Comparison of ENCODE assay signal across 8 mouse cellular contexts in the genomic region with DNA sequence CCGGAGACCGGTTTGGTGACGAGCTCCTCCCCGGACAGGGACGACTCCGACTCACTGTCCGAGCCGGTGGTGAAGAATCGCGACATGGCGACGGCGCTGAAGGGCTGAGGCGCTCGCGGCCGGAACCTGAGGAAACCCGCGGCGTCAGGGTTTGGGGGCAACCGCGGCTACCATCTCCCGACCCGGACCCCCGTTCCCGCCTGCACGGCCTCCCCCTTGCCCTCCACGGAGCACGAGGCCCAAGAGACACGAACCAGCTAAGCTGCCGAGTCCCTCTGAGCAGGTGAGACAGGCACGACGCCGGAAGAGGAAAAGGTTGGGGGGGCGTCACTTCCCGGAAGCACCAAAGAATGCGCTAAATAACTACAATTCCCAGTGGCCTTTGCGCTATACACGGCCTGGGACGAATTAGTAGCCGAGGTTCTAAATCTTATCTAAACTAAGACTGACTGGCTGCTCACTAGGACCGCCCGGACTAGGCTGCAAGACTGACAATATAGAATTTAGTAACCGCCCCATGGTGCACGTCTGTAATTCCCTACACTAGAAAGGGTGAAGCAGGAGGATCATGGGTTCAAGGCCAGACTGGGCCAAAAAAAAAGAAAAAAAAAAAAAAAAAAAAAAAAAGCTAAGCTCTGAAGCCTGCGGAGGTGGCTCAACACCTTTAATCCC. TPM values are rescaled to one million over a fixed set of nuclear protein-coding genes. Genes with fewer than 3 reads are reported as not detected.
DNase-seq lines count a peak whose midpoint lies in the region; ATAC-seq and TF ChIP-seq lines count a peak whose summit lies in the region.

A gene (minus strand): TSS at position 318 of the 672 bp plus-strand sequence.

- H3K36me3 ChIP-seq in embryonic facial prominence, embryonic 13.5 days: peaks cover 35% of the 10 kb centered on the region
- H3K36me3 ChIP-seq in kidney, adult 2 months (ENCODE audit: control insufficient read depth, insufficient read depth, low read length): peaks cover 5% of the 10 kb centered on the region; the same call in 1 of the 2 replicates
- peaks cover 35% of the 10 kb centered on the region for H3K36me3 ChIP-seq in limb, embryonic 12.5 days
- peaks cover 27% of the 10 kb centered on the region for H3K36me3 ChIP-seq in midbrain, embryonic 15.5 days (replicated peaks)
- H3K36me3 ChIP-seq in spleen, adult 2 months (ENCODE audit: control insufficient read depth, insufficient read depth, low read length): peaks cover 25% of the 10 kb centered on the region

- H3K27ac ChIP-seq in embryonic facial prominence, embryonic 13.5 days: peak within 1 kb of the TSS; percentile 83
- H3K27ac ChIP-seq in kidney, adult 2 months (ENCODE audit: insufficient read depth, low read depth, low read length): peak within 1 kb of the TSS; percentile 72
- peak within 1 kb of the TSS; percentile 79 for H3K27ac ChIP-seq in limb, embryonic 12.5 days
- peak within 1 kb of the TSS; percentile 85 for H3K27ac ChIP-seq in midbrain, embryonic 15.5 days
- H3K27ac ChIP-seq in spleen, adult 2 months (ENCODE audit: insufficient read depth, low read length): peak within 1 kb of the TSS; percentile 68

- H3K4me2 ChIP-seq in embryonic facial prominence, embryonic 13.5 days: peak within 1 kb of the TSS; percentile 71
- H3K4me2 ChIP-seq in limb, embryonic 12.5 days: peak within 1 kb of the TSS; percentile 79
- H3K4me2 ChIP-seq in midbrain, embryonic 15.5 days: peak within 1 kb of the TSS; percentile 71

- H3K4me1 ChIP-seq in embryonic facial prominence, embryonic 13.5 days: peaks cover 5% of the 10 kb centered on the region
- H3K4me1 ChIP-seq in kidney, adult 2 months (ENCODE audit: control insufficient read depth, insufficient read depth, low read length): peaks cover 3% of the 10 kb centered on the region; the same call in 1 of the 2 replicates
- peaks cover 2% of the 10 kb centered on the region; the same call in 1 of the 2 replicates for H3K4me1 ChIP-seq in limb, embryonic 12.5 days (replicated peaks)
- H3K4me1 ChIP-seq in midbrain, embryonic 15.5 days: peaks cover 11% of the 10 kb centered on the region
- no peaks in the 10 kb centered on the region for H3K4me1 ChIP-seq in spleen, adult 2 months (ENCODE audit: control insufficient read depth, insufficient read depth, insufficient read length)

- peak; percentile 51 for TF ChIP-seq POLR2A in kidney, adult 2 months (IDR thresholded peaks at IDR 0.05; ENCODE audit: low read depth, low read length)
- TF ChIP-seq POLR2A in spleen, adult 2 months (IDR thresholded peaks at IDR 0.05; ENCODE audit: low read depth, low read length): peak; percentile 61

- H3K9ac ChIP-seq in embryonic facial prominence, embryonic 13.5 days: peak within 1 kb of the TSS; percentile 90
- H3K9ac ChIP-seq in limb, embryonic 12.5 days (replicated peaks): peak within 1 kb of the TSS; percentile 82
- H3K9ac ChIP-seq in midbrain, embryonic 15.5 days: peak within 1 kb of the TSS; percentile 87

- H3K27me3 ChIP-seq in embryonic facial prominence, embryonic 13.5 days: no peaks in the 10 kb centered on the region
- no peaks in the 10 kb centered on the region for H3K27me3 ChIP-seq in kidney, adult 2 months (replicated peaks; ENCODE audit: control insufficient read depth, insufficient read depth, low read length)
- no peaks in the 10 kb centered on the region for H3K27me3 ChIP-seq in limb, embryonic 12.5 days
- no peaks in the 10 kb centered on the region for H3K27me3 ChIP-seq in midbrain, embryonic 15.5 days (replicated peaks)
- no peaks in the 10 kb centered on the region for H3K27me3 ChIP-seq in spleen, adult 2 months (ENCODE audit: control insufficient read depth, insufficient read depth, low read length)

- under 1% methylated on average over 46 of the region's 46 CpGs for WGBS in embryonic facial prominence, embryonic 13.5 days
- under 1% methylated on average over 46 of the region's 46 CpGs for WGBS in kidney, adult 2 months
- under 1% methylated on average over 46 of the region's 46 CpGs for WGBS in limb, embryonic 12.5 days
- under 1% methylated on average over 46 of the region's 46 CpGs for WGBS in midbrain, embryonic 15.5 days
- WGBS in spleen, adult 2 months: under 1% methylated on average over 46 of the region's 46 CpGs

- peak within 1 kb of the TSS; percentile 96 for H3K4me3 ChIP-seq in embryonic facial prominence, embryonic 13.5 days
- H3K4me3 ChIP-seq in kidney, adult 2 months (ENCODE audit: insufficient read depth, low read depth, low read length): peak within 1 kb of the TSS; percentile 97
- peak within 1 kb of the TSS; percentile 93 for H3K4me3 ChIP-seq in limb, embryonic 12.5 days (replicated peaks)
- peak within 1 kb of the TSS; percentile 99 for H3K4me3 ChIP-seq in midbrain, embryonic 15.5 days
- peak within 1 kb of the TSS; percentile 91 for H3K4me3 ChIP-seq in spleen, adult 2 months (ENCODE audit: extremely low read depth, insufficient read depth, insufficient read length)

- ATAC-seq in embryonic facial prominence, embryonic 13.5 days (ENCODE audit: insufficient number of reproducible peaks, insufficient read depth, low FRiP score, low TSS enrichment, low read depth): peak; percentile 90
- ATAC-seq in limb, embryonic 12.5 days (ENCODE audit: insufficient number of reproducible peaks, insufficient read depth, low FRiP score, low TSS enrichment, low read depth): peak; percentile 97
- ATAC-seq in midbrain, embryonic 15.5 days (replicated peaks): peak; percentile 96

- no peaks in the 10 kb centered on the region for H3K9me3 ChIP-seq in embryonic facial prominence, embryonic 13.5 days
- H3K9me3 ChIP-seq in limb, embryonic 12.5 days: no peaks in the 10 kb centered on the region
- no peaks in the 10 kb centered on the region for H3K9me3 ChIP-seq in midbrain, embryonic 15.5 days

- DNase-seq in 3T3-L1 (ENCODE audit: low read depth, low spot score): peak; percentile 94
- DNase-seq in adrenal gland, postnatal 36 days: peak; percentile 88
- DNase-seq in heart, adult 18-20 months: peak; percentile 92 to 93
- peak; percentile 95 for DNase-seq in kidney, adult 2 months
- peak; percentile 76 to 80 for DNase-seq in spleen, adult 2 months (ENCODE audit: low read depth in 1 of 2, low spot score in 2 of 2)

- TF ChIP-seq CTCF in kidney, adult 2 months (conservative IDR thresholded peaks at IDR 0.05; ENCODE audit: insufficient read depth, insufficient read length, low read depth, low read length): no peak
- no peak for TF ChIP-seq CTCF in spleen, adult 2 months (IDR thresholded peaks at IDR 0.05; ENCODE audit: extremely low read depth, insufficient read depth, insufficient read length, insufficient replicate concordance)

RNA-seq across cellular contexts. Expression of the gene that starts here (rescaled TPM):
- 100 to 1,000 TPM; 243 to 301 TPM for total RNA-seq in adrenal gland, postnatal 36 days (2021)
- 199 and 205 TPM in 2 replicates for polyA plus RNA-seq in embryonic facial prominence, embryonic 13.5 days (2015; fragmentation: Nextera tagmentation; extraction: Ambion mirVana)
- 100 to 1,000 TPM; 142 to 148 TPM for total RNA-seq in heart, adult 18-20 months (2021)
- polyA plus RNA-seq in kidney, adult 2 months (2012; rRNA removed): 105 TPM in 2 replicates
- 202 and 205 TPM in 2 replicates for polyA plus RNA-seq in limb, embryonic 12.5 days (2016; fragmentation: Nextera tagmentation; extraction: Ambion mirVana)
- polyA plus RNA-seq in midbrain, embryonic 15.5 days (2015; fragmentation: Nextera tagmentation; extraction: Ambion mirVana): 173 and 186 TPM in 2 replicates
- 61.0 and 64.7 TPM in 2 replicates for polyA plus RNA-seq in spleen, adult 2 months (2012; rRNA removed)

Comparison
In these comparisons a context has a peak if more than half of its experiments do, and no peak if none do; other contexts are left out.
1. Peak in every context shown above with its lines: DNase-seq, ATAC-seq, H3K4me3 ChIP-seq and H3K27ac ChIP-seq.